Mouse (Mus musculus) left cerebral cortex, postnatal 14 days (tissue): ENCODE measurements around the gene Kcnq1. TPM values are rescaled to one million over a fixed set of nuclear protein-coding genes. Genes with fewer than 3 reads are reported as not detected.
A peak's percentile ranks its signal among the peaks of the same experiment; 100 is the strongest.

ENCODE experiments used
- DNase-seq, 2 experiments: peaks; one replicate each; pipeline ENCODE4 v3.0.0; 2021 to 2022; ENCODE audit warnings: low spot score in 2 of 2, mixed read lengths in 1 of 2
- intact Hi-C: fragments of 180-260 bp; cut with DNase I; formaldehyde crosslinking; loops from one replicate; pipeline ENCODE4 v1.15.1; 2025
- total RNA-seq, 2 experiments: library from RNA; stranded (reverse); gene quantifications; 2 replicates each; pipeline ENCODE4 v1.2.3; 2021

The Kcnq1 gene
- total RNA-seq, 2 experiments from 2014 or later, result 0.91 to 1.7 TPM

GRCm38 (mm10) chr7:143462516-143462915 lies 356.4 kb downstream of the Kcnq1 start:
- no peak for DNase-seq

DNA sequence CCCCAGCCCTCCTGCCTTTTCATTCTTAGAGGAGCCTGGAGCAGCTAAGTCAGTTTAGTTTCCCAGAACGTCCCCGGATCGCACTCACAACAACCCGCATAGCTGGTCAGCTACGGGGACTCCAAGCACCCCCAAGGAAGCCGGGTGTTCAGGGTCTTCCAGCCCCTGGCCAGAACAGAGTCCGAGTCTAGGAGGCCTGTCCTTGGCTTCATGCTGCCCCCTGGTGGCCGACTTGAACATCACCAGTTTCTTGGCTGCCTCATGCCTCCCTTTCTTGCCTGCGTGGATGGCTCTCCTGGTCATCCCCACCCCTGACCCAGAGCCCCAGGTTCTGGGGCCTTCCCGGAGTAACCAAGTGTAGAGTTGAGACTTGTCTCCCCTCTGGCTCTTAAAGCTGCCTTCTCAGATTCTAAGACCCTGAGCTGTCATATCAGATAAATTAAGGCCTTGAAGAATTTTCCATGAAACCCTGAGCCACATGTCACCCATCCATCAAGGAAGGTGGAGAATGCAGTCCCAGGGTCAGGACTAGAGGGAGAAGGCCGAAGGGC lies 357.8 kb downstream of the Kcnq1 start:
- intact Hi-C loops, result loop anchor here (5.0 kb wide), 2 partner anchors 92 to 167 kb away; no protein-coding TSS in a partner anchor

More at GRCm38 (mm10) chr7:143462516-143462915, 356.4 kb downstream of the Kcnq1 start:
- intact Hi-C loops, result loop anchor here (5.0 kb wide), 2 partner anchors 90 to 165 kb away; no protein-coding TSS in a partner anchor

GRCm38 (mm10) chr7:143464811-143465560 lies 358.8 kb downstream of the Kcnq1 start:
- intact Hi-C loops, result loop anchor here (5.0 kb wide), 2 partner anchors 93 to 168 kb away; no protein-coding TSS in a partner anchor
- peak in 1 of 2 experiments; percentile 40 for DNase-seq

More for the DNA sequence above, 357.8 kb downstream of the Kcnq1 start:
- peak; percentile 57 to 64 for DNase-seq

GRCm38 (mm10) chr7:143466099-143466677 lies 360.0 kb downstream of the Kcnq1 start:
- intact Hi-C loops, result loop anchor here (1.0 kb wide), 1 partner anchor 312 kb away; no protein-coding TSS in a partner anchor
- peak; percentile 74 to 83 for DNase-seq

GRCm38 (mm10) chr7:143467714-143468113 lies 361.6 kb downstream of the Kcnq1 start:
- intact Hi-C loops, result no loop called here
- no peak for DNase-seq

GRCm38 (mm10) chr7:143469946-143470345 lies 363.8 kb downstream of the Kcnq1 start:
- DNase-seq, result peak; percentile 71 to 79
- intact Hi-C loops, result loop anchor here (10.0 kb wide), 1 partner anchor 285 kb away; the partner anchor contains the start of gene Osbpl5

GRCm38 (mm10) chr7:143473347-143474101 lies 367.4 kb downstream of the Kcnq1 start, which contains the start of gene Slc22a18:
TSS of gene Slc22a18 (plus strand) at chr7:143473736.
- no peak for DNase-seq
- intact Hi-C loops, result loop anchor here (10.0 kb wide), 1 partner anchor 281 kb away; the partner anchor contains the start of gene Osbpl5

DNA sequence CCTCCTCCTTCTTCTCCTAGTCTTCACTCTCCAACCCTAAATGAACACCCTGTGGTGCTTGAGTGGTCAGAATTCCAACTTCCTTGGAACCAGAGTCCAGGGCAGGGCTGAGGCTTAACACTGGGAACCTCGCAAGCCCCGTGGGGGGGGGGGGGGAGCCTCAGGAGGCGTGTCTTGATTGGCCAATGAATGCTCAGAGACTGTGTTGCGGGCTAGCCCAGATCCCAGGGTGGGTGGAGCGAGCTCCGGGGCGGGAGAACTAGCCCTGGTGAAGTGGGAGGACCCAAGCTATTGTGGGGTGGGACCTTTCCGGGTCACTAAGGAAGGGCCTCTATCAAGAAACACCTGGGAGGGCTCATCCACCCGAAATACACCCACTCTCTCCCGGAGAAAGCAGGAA lies 368.6 kb downstream of the Kcnq1 start:
- intact Hi-C loops, result loop anchor here (10.0 kb wide), 1 partner anchor 280 kb away; the partner anchor contains the start of gene Osbpl5
- DNase-seq, result no peak

DNA sequence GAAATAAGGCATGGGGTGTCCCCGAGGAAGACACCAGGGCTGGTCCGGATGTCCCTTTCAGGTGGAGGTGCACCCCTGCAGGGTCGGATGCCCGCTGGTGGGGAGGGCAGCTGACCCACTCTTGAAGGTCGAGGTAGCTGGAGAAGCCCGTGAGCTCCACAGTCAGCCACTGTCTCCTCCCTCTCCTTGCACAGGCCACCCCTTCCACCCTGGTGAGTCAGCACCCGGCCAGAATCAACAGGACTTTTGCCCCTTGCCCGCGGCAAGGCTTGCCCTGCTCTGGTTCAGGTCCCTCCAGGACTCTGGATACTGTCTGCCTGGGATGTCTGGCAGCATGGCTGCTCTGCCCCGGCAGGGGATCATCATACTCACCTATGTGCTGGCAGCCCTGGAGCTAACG lies 369.7 kb downstream of the Kcnq1 start:
- intact Hi-C loops, result loop anchor here (10.0 kb wide), 1 partner anchor 279 kb away; the partner anchor contains the start of gene Osbpl5
- DNase-seq, result no peak

Other genes starting within 250 kb of the Kcnq1 start
- gene Th, start 175.2 kb upstream of the Kcnq1 start, total RNA-seq, result 1 to 10 TPM in 1 of 2 experiments, under 1 TPM in 1; 0.62 to 2.1 TPM
- gene Ascl2, start 137.1 kb upstream of the Kcnq1 start, total RNA-seq, result not detected
- gene Tspan32, start 101.3 kb upstream of the Kcnq1 start, total RNA-seq, result under 1 TPM in 1 of 2 experiments, not detected in 1; 0.30 TPM
- gene Cd81, start 53.6 kb upstream of the Kcnq1 start, total RNA-seq, result 100 to 1,000 TPM; 367 to 400 TPM
- gene Tssc4, start 37.1 kb upstream of the Kcnq1 start, total RNA-seq, result 10 to 100 TPM; 41.1 to 50.0 TPM
- gene Trpm5, start 11.7 kb upstream of the Kcnq1 start, total RNA-seq, result under 1 TPM in 1 of 2 experiments, not detected in 1; 0.19 TPM